Mouse (Mus musculus): ENCODE results near the gene Dapp1. TPM values are rescaled to one million over a fixed set of nuclear protein-coding genes. Genes with fewer than 3 reads are reported as not detected.
A peak's percentile ranks its signal among the peaks of the same experiment; 100 is the strongest.

Dapp1 gene
- polyA plus RNA-seq (2016; fragmentation: Nextera tagmentation; extraction: Ambion mirVana): 14.8 and 15.1 TPM in 2 replicates

DNA sequence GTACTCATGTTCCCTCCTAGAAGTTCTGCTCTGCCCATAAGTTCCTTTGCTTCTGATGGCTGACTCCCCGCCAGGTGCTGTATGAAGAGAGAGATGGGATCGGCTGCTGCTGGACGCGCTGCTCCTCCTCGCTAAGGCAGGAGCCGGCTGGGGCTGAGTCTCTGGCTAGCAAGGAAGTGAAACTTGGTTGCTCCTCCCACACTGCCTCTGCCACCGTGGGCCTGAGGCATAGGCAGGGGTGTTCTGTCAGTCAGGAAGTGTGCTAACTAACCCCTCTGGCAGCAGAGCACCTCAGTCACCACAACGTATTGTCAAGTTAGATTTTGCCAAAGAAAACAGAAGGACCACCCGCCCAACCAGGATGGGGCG, at the start of gene Dapp1:
Dapp1 (minus strand) TSS at position 164 of the 369 bp plus-strand sequence.
- Histone ChIP-seq H3K4me1 (replicated peaks) (peaks cover 14% of the 10 kb centered on the region), H3K9me3 (replicated peaks) (no peaks in the 10 kb centered on the region), H3K4me3 (peak within 1 kb of the TSS; percentile 55), H3K9ac (peak within 1 kb of the TSS; percentile 74), H3K4me2 (peak within 1 kb of the TSS; percentile 78), H3K27me3 (replicated peaks) (no peaks in the 10 kb centered on the region), H3K36me3 (no peaks in the 10 kb centered on the region), H3K27ac (ENCODE audit: poor library complexity, severe bottlenecking) (peak within 1 kb of the TSS; percentile 66)
- 9% methylated on average over 10 of the region's 10 CpGs for WGBS
- ATAC-seq (ENCODE audit: insufficient number of reproducible peaks, low FRiP score): peak; percentile 91

DNA sequence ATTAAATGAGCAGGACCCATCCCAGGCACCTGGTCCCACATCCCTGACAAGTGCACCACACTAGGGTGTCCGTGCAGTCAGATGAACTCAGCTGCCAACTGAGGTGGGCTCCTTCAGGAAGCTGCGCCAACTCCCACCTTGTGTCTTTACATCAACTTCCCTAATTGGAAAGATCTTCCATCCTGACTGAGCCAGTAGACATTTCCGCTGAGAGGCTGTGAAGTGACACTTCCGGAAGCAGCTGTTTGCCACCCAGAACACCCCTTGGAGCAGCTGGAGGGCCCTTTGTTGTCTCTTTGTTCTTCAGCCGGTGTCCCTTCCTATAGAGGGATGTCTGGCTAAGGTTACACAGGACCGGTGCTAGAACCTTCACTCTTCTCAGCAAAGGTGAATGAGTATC, 49.2 kb upstream of the Dapp1 start:
- H3K36me3 ChIP-seq: no peaks in the 10 kb centered on the region
- H3K27me3 ChIP-seq (replicated peaks): no peaks in the 10 kb centered on the region
- no peak overlapping the region for H3K27ac ChIP-seq (ENCODE audit: poor library complexity, severe bottlenecking)
- no peak overlapping the region for H3K4me3 ChIP-seq
- H3K4me1 ChIP-seq (replicated peaks): peaks cover 24% of the 10 kb centered on the region
- no peak for ATAC-seq (ENCODE audit: insufficient number of reproducible peaks, low FRiP score)
- no peak overlapping the region for H3K4me2 ChIP-seq
- no peak overlapping the region for H3K9ac ChIP-seq
- H3K9me3 ChIP-seq (replicated peaks): no peaks in the 10 kb centered on the region
- 76% methylated on average over 6 of the region's 6 CpGs for WGBS

GRCm38 (mm10) chr3:138029351-138029750, 48.0 kb upstream of the Dapp1 start:
- no peak for ATAC-seq (ENCODE audit: insufficient number of reproducible peaks, low FRiP score)
- no peak overlapping the region for H3K9ac ChIP-seq
- H3K4me3 ChIP-seq: no peak overlapping the region
- H3K27ac ChIP-seq (ENCODE audit: poor library complexity, severe bottlenecking): no peak overlapping the region
- H3K27me3 ChIP-seq (replicated peaks): no peaks in the 10 kb centered on the region
- no peak overlapping the region for H3K4me2 ChIP-seq
- 84% methylated on average over 5 of the region's 5 CpGs for WGBS
- peaks cover 24% of the 10 kb centered on the region for H3K4me1 ChIP-seq (replicated peaks)
- no peaks in the 10 kb centered on the region for H3K9me3 ChIP-seq (replicated peaks)
- H3K36me3 ChIP-seq: no peaks in the 10 kb centered on the region

GRCm38 (mm10) chr3:138027575-138028362, 46.4 kb upstream of the Dapp1 start:
- Histone ChIP-seq H3K9me3 (replicated peaks) (no peaks in the 10 kb centered on the region), H3K4me3 (no peak overlapping the region), H3K36me3 (no peaks in the 10 kb centered on the region), H3K27ac (ENCODE audit: poor library complexity, severe bottlenecking) (0 out of 2 replicates have a peak overlapping the region, but pooled peaks have one; percentile 16), H3K4me2 (no peak overlapping the region), H3K4me1 (replicated peaks) (peaks cover 16% of the 10 kb centered on the region), H3K27me3 (replicated peaks) (no peaks in the 10 kb centered on the region), H3K9ac (no peak overlapping the region)
- whole genome bisulfite sequencing: 77% methylated on average over 5 of the region's 5 CpGs
- ATAC-seq (ENCODE audit: insufficient number of reproducible peaks, low FRiP score): no peak

DNA sequence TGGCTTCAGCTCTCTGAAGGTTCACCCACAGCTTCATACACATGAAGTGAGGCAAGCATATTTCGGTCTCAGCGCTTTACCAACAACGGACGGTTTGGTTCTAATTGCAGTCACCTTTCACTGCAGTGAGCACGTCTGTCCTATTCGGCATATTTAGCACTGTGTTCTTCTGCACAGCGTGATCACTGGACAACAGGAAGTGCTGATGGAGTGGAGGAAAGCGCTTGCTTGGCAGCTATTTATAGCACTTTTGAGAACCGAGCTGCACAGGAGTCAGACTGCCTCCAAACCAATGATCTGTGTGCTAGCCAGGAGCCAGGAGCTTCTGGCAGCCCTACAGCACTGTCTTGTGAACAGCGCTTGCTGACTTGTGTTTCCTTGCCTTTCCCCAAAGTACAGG, 44.9 kb upstream of the Dapp1 start:
- 0 out of 2 replicates have a peak, but pooled peaks have one; percentile 42 for ATAC-seq (ENCODE audit: insufficient number of reproducible peaks, low FRiP score)
- 37% methylated on average over 10 of the region's 10 CpGs for WGBS
- H3K4me2 ChIP-seq: peak overlapping the region; percentile 36
- no peaks in the 10 kb centered on the region for H3K9me3 ChIP-seq (replicated peaks)
- H3K4me3 ChIP-seq: no peak overlapping the region
- no peaks in the 10 kb centered on the region for H3K36me3 ChIP-seq
- H3K27ac ChIP-seq (ENCODE audit: poor library complexity, severe bottlenecking): peak overlapping the region; percentile 85
- no peak overlapping the region for H3K9ac ChIP-seq
- H3K27me3 ChIP-seq (replicated peaks): no peaks in the 10 kb centered on the region
- peaks cover 16% of the 10 kb centered on the region for H3K4me1 ChIP-seq (replicated peaks)

DNA sequence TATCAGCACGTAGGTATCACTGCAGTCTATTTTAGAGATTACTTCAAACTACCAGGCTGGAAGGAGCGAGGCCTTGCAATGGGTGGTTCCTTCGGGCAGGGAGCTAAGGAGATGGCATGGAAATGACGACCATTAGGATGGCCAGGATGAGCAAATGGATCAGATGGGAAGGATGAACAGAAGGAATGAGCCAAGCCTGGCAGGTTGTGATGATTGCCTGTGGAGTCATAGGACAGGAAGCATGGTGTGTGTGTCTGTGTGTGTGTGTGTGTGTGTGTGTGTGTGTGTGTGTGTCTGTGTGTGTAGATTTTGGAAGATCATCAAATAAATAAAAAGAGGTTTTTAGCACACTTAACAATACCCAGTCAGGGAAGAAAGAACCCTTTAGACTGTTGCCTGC, 41.3 kb upstream of the Dapp1 start:
- no peak for ATAC-seq (ENCODE audit: insufficient number of reproducible peaks, low FRiP score)
- peaks cover 10% of the 10 kb centered on the region for H3K4me1 ChIP-seq (replicated peaks)
- no peak overlapping the region for H3K4me2 ChIP-seq
- H3K4me3 ChIP-seq: no peak overlapping the region
- 80% methylated on average over 4 of the region's 4 CpGs for whole genome bisulfite sequencing
- H3K9ac ChIP-seq: no peak overlapping the region
- H3K27ac ChIP-seq (ENCODE audit: poor library complexity, severe bottlenecking): no peak overlapping the region
- no peaks in the 10 kb centered on the region for H3K36me3 ChIP-seq
- no peaks in the 10 kb centered on the region for H3K27me3 ChIP-seq (replicated peaks)
- peaks cover 4% of the 10 kb centered on the region; the same call in 1 of the 2 replicates for H3K9me3 ChIP-seq (replicated peaks)

- no peak overlapping the region for H3K27ac ChIP-seq (ENCODE audit: poor library complexity, severe bottlenecking)
- no peak overlapping the region for H3K4me2 ChIP-seq
- no peaks in the 10 kb centered on the region for H3K36me3 ChIP-seq
- no peak overlapping the region for H3K4me3 ChIP-seq
- no peaks in the 10 kb centered on the region for H3K27me3 ChIP-seq (replicated peaks)
- no peak for ATAC-seq (ENCODE audit: insufficient number of reproducible peaks, low FRiP score)
- WGBS: 89% methylated on average over 4 of the region's 4 CpGs
- peaks cover 5% of the 10 kb centered on the region for H3K4me1 ChIP-seq (replicated peaks)
- peaks cover 4% of the 10 kb centered on the region; the same call in 1 of the 2 replicates for H3K9me3 ChIP-seq (replicated peaks)
- H3K9ac ChIP-seq: no peak overlapping the region
Observed at GRCm38 (mm10) chr3:138022003-138022402, 40.7 kb upstream of the Dapp1 start.

DNA sequence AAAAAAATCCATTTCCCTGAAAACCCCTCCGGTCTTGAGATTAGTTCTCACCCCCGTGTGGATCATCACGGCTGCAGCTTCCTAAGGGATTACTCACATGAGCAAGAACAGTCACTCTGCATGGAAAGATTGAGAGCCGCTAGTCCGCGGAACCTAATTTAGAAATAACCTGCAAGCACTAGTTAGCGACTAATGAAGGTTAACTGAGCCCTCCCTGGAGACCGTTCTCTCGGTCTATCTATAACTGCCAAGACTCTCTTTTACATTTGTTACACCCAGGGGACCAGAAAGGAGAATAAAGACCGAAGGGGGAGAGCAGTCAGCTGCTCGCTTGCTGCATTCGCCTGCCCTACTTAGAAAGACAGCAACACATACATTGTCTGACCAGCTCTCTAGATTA, 35.5 kb upstream of the Dapp1 start:
- ATAC-seq (ENCODE audit: insufficient number of reproducible peaks, low FRiP score): no peak
- no peaks in the 10 kb centered on the region for H3K27me3 ChIP-seq (replicated peaks)
- no peak overlapping the region for H3K9ac ChIP-seq
- 85% methylated on average over 12 of the region's 12 CpGs for WGBS
- H3K4me3 ChIP-seq: no peak overlapping the region
- H3K27ac ChIP-seq (ENCODE audit: poor library complexity, severe bottlenecking): no peak overlapping the region
- H3K4me2 ChIP-seq: no peak overlapping the region
- no peaks in the 10 kb centered on the region for H3K36me3 ChIP-seq
- H3K4me1 ChIP-seq (replicated peaks): peaks cover 6% of the 10 kb centered on the region; the same call in 1 of the 2 replicates
- peaks cover 4% of the 10 kb centered on the region; the same call in 1 of the 2 replicates for H3K9me3 ChIP-seq (replicated peaks)

GRCm38 (mm10) chr3:138014725-138015124, 33.4 kb upstream of the Dapp1 start:
- H3K4me3 ChIP-seq: no peak overlapping the region
- H3K27ac ChIP-seq (ENCODE audit: poor library complexity, severe bottlenecking): no peak overlapping the region
- no peak for ATAC-seq (ENCODE audit: insufficient number of reproducible peaks, low FRiP score)
- no peak overlapping the region for H3K9ac ChIP-seq
- no peak overlapping the region for H3K4me2 ChIP-seq
- peaks cover 25% of the 10 kb centered on the region for H3K4me1 ChIP-seq (replicated peaks)
- H3K9me3 ChIP-seq (replicated peaks): peaks cover 4% of the 10 kb centered on the region; the same call in 1 of the 2 replicates
- 27% methylated on average over 2 of the region's 2 CpGs for WGBS
- H3K27me3 ChIP-seq (replicated peaks): no peaks in the 10 kb centered on the region
- H3K36me3 ChIP-seq: no peaks in the 10 kb centered on the region

DNA sequence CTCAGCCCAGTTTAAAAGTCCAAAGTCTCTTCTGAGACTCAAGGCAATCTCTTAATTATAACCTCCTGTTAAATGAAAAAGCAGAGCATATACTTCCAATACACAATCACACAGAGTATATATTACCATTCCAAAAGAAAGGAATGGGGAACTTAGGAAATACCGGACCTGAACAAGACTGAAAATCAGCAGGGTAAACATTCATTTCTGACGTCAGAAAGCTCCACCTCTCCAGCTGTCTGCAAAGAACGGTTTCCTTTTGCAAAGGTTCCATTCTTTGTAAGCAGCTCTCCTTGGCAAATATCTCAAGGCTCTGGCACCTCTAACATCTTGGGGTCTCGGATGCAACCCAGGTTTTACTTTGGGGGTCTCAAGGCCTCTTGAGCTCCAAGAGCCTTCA, 31.0 kb upstream of the Dapp1 start:
- no peaks in the 10 kb centered on the region for H3K27me3 ChIP-seq (replicated peaks)
- 54% methylated on average over 4 of the region's 4 CpGs for WGBS
- no peak overlapping the region for H3K4me2 ChIP-seq
- no peak for ATAC-seq (ENCODE audit: insufficient number of reproducible peaks, low FRiP score)
- H3K9ac ChIP-seq: no peak overlapping the region
- no peak overlapping the region for H3K27ac ChIP-seq (ENCODE audit: poor library complexity, severe bottlenecking)
- H3K9me3 ChIP-seq (replicated peaks): no peaks in the 10 kb centered on the region
- no peaks in the 10 kb centered on the region for H3K36me3 ChIP-seq
- peaks cover 40% of the 10 kb centered on the region for H3K4me1 ChIP-seq (replicated peaks)
- no peak overlapping the region for H3K4me3 ChIP-seq

DNA sequence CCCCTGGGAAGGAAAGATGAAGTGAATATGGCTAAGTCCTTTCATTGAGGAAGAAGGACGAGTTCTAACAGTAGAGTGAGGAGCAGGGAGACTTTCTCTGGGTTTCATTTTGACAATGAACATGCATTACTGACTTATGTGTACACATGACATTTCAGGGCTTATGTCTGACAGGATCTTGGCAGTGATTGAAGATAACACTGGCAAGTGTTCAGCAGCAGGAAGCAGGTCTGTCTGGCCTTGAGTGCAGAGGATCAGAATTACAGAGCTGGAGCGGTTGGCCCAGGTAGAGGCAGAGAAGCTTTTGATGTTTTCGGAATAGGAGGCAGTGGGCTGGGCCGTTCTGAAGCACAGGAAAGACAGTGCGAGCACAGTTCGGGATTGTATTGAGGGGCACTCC, 26.8 kb upstream of the Dapp1 start:
- Histone ChIP-seq H3K9me3 (replicated peaks) (peaks cover 9% of the 10 kb centered on the region), H3K4me2 (no peak overlapping the region), H3K27ac (ENCODE audit: poor library complexity, severe bottlenecking) (peak overlapping the region; percentile 7; the same call in 1 of the 2 replicates), H3K36me3 (peaks cover 9% of the 10 kb centered on the region; the same call in 1 of the 2 replicates), H3K9ac (peak overlapping the region; percentile 46; the same call in 1 of the 2 replicates), H3K27me3 (replicated peaks) (no peaks in the 10 kb centered on the region), H3K4me3 (no peak overlapping the region), H3K4me1 (replicated peaks) (peaks cover 51% of the 10 kb centered on the region)
- 45% methylated on average over 6 of the region's 6 CpGs for WGBS
- no peak for ATAC-seq (ENCODE audit: insufficient number of reproducible peaks, low FRiP score)

Measured in heart, embryonic 12.5 days (tissue).